Mouse (Mus musculus): ENCODE data around the gene Xpo6. TPM values are rescaled to one million over a fixed set of nuclear protein-coding genes. Genes with fewer than 3 reads are reported as not detected.

The Xpo6 gene
- polyA plus RNA-seq, 1 experiment from 2014 or later: 76.4 TPM

DNA sequence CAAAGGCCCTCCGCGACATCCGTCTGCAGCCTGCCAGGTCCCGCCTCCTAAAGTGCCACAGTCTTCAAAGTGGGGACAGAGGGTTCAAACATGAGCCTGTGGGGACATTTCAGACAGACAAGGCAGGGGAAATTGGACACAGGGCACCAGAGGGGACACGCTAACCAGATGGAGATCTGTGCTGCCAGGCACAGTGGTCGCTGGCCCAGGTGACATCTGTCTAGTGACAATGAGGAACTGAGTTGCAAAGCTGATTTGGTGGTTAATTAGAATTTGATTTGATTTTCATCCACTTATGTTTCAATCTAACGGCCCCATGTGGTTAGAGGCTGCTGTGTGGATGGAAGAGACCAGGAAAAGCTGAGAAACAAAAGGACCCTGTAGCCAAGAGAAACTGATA, 146.7 kb downstream of the Xpo6 start:
- no peaks in the 10 kb centered on the region for H3K36me3 ChIP-seq (ENCODE audit: control insufficient read depth, insufficient read depth, low read length)
- H3K9me3 ChIP-seq (ENCODE audit: control insufficient read depth, low read length): no peaks in the 10 kb centered on the region
- WGBS: 90% methylated on average over 7 of the region's 7 CpGs
- H3K27ac ChIP-seq (ENCODE audit: low read depth, low read length): no peak overlapping the region
- no peaks in the 10 kb centered on the region; the same call in 1 of the 2 replicates for H3K4me1 ChIP-seq (replicated peaks; ENCODE audit: control insufficient read depth, insufficient read depth, low read length)
- H3K9ac ChIP-seq (ENCODE audit: low read length): no peak overlapping the region
- H3K4me2 ChIP-seq (ENCODE audit: low read depth, low read length, severe bottlenecking): no peak overlapping the region
- H3K4me3 ChIP-seq (ENCODE audit: low read depth, low read length): no peak overlapping the region
- DNase-seq (ENCODE audit: low spot score) (no peak), ATAC-seq (replicated peaks; ENCODE audit: low FRiP score) (no peak)
- no peaks in the 10 kb centered on the region for H3K27me3 ChIP-seq (ENCODE audit: control insufficient read depth, insufficient read depth, low read length)

DNA sequence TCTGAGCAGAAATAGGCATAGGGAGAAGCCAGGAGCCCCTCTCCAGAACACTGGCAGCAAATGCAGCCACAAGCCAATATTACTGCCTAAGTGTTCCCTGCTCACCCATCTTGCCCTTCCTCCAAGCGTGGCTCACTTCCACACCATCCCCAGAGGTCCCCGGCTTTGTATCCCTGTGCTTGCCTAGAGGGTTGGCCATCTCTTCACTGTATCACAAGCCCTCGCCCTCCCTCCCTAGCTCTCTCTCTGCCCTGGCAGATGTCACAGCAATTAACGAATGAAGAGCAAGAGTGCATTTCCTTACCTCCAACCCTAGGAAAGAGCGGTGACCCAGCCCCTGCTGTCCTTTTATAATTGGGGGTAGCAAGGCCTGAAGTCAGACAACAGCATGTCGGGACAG, 148.4 kb downstream of the Xpo6 start:
- WGBS: 50% methylated on average over 6 of the region's 6 CpGs

More for the DNA sequence above, 148.4 kb downstream of the Xpo6 start:
- DNase-seq (ENCODE audit: low spot score): no peak
- no peak overlapping the region for H3K27ac ChIP-seq (ENCODE audit: low read depth, low read length)
- ATAC-seq (replicated peaks; ENCODE audit: low FRiP score): no peak
- no peak overlapping the region for H3K4me2 ChIP-seq (ENCODE audit: low read depth, low read length, severe bottlenecking)
- H3K27me3 ChIP-seq (ENCODE audit: control insufficient read depth, insufficient read depth, low read length): no peaks in the 10 kb centered on the region
- H3K4me3 ChIP-seq (ENCODE audit: low read depth, low read length): no peak overlapping the region
- no peak overlapping the region for H3K9ac ChIP-seq (ENCODE audit: low read length)
- H3K9me3 ChIP-seq (ENCODE audit: control insufficient read depth, low read length): no peaks in the 10 kb centered on the region
- H3K36me3 ChIP-seq (ENCODE audit: control insufficient read depth, insufficient read depth, low read length): no peaks in the 10 kb centered on the region
- H3K4me1 ChIP-seq (replicated peaks; ENCODE audit: control insufficient read depth, insufficient read depth, low read length): no peaks in the 10 kb centered on the region; the same call in 1 of the 2 replicates

Other genes starting within 250 kb of the Xpo6 start
- 0.63 and 0.72 TPM in 2 replicates for gene Gsg1l, start 118.1 kb downstream of the Xpo6 start, polyA plus RNA-seq (2014; fragmentation: Nextera tagmentation; extraction: Ambion mirVana)
- 194 and 214 TPM in 2 replicates for gene Sbk1, start 72.1 kb upstream of the Xpo6 start, polyA plus RNA-seq (2014; fragmentation: Nextera tagmentation; extraction: Ambion mirVana)
- gene Lat, start 169.1 kb upstream of the Xpo6 start, polyA plus RNA-seq (2014; fragmentation: Nextera tagmentation; extraction: Ambion mirVana): 2.2 and 2.5 TPM in 2 replicates
- gene Spns1, start 176.9 kb upstream of the Xpo6 start, polyA plus RNA-seq (2014; fragmentation: Nextera tagmentation; extraction: Ambion mirVana): 52.4 and 53.9 TPM in 2 replicates
- gene Nfatc2ip, start 196.2 kb upstream of the Xpo6 start, polyA plus RNA-seq (2014; fragmentation: Nextera tagmentation; extraction: Ambion mirVana): 3.6 and 4.5 TPM in 2 replicates
- gene Cd19, start 214.4 kb upstream of the Xpo6 start, polyA plus RNA-seq (2014; fragmentation: Nextera tagmentation; extraction: Ambion mirVana): not detected in 2 replicates
- gene Rabep2, start 228.3 kb upstream of the Xpo6 start, polyA plus RNA-seq (2014; fragmentation: Nextera tagmentation; extraction: Ambion mirVana): 23.4 and 24.8 TPM in 2 replicates